Mouse (Mus musculus) brain, adult 2 months (tissue): ENCODE data around the gene Colq.

Source experiments
- DNase-seq: peaks from one replicate; pipeline ENCODE4 v3.0.0; 2011; ENCODE audit warnings: low read depth, low spot score

The Colq gene

DNA sequence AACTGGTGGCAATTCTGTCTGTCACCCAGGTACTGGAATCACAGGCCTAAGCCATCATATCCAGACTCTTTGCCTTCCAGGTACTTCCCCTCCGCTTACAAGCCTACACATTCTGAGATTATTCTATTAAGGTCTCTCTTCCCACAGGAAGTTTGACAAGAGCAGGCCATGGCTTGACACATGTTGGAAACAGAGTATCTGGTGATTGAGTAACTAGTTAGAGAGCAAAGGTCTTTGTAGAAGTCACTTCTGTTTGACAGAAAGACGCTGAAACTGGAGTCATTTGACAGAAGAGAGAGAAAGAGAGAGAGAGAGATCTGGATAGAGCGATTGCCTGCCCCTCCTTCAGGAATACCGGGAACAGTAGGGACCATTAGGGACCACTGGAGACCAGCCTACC is 60.3 kb downstream of the Colq start:
- DNase-seq = no peak

DNA sequence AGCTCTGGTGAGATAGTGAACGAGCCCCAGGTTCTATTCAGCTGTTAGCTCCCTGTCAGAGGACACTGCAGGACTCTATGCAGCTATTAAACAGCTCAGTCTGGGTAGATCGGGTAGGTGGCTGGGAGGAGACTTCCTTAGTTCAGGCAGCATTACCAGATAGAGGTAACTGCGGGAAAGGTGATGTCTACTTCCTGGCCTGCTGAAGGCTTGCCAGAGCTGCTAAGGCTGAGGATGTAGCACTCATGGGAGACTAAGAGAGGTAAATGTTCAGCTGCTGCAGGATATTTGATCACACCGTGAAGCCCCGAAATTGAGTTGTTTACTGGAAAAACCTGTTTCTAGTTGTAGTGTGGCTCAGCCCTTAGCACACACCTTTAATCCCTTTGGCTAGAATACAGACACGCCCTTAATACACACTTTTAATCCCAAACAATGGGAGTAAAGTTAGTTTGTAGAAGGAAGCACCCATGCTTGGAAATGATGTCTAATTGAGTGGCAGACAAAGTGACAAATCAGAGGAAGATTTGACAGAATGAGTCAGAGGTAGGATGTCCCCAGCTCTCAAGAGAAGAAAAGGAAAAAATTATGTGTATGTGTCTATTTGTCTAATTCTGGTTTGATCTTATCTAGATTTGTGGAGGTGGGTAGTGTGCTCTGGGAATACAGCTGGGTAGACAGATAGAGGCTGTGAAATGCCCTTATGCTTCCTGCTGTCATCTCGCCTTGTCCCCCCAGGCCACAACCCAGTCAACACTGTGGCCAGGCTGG is 65.9 kb downstream of the Colq start:
- no peak for DNase-seq

GRCm38 (mm10) chr14:31521318-31521717 is 69.8 kb downstream of the Colq start:
- no peak for DNase-seq

DNA sequence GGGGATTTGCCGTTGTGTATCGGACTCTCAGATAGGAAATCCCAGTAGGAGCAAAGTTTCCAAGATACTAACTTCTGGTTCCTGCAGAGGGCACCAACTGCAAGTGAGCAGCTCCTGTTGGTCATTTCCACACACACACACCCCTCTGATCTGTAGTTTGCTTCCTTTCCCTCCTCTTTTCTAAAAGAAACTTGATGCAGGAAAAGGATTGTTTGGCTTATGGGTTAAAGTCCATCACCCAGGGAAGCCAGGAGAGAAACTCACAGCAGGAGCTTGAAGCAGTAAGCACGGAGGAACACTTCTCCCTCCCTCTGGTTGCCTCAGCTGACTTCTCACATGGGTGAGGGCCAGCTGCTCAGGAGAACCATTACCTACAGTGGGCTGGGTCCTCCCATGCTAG is 72.0 kb downstream of the Colq start:
- DNase-seq = peak; percentile 39

GRCm38 (mm10) chr14:31515895-31516294 is 75.2 kb downstream of the Colq start:
- DNase-seq = no peak

DNA sequence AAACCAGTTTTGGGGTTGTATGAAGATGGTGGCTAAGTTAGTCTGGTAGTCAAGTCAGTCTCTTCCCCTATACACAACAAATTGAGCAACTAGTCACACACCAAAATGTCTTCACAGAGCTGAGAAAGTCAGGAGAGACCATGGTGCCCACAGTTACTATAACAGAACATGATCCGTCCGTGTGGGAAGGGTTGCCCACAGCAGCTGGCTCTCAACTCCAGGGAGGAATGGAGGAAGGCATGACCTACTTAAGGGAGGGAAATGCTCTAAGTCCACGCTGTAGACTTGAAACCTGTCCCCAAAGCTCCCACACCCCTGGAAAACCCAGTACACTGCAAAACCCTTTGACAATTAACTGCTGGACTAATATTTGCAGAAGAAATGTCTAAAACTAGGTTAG is 80.8 kb downstream of the Colq start:
- DNase-seq = peak; percentile 36

DNA sequence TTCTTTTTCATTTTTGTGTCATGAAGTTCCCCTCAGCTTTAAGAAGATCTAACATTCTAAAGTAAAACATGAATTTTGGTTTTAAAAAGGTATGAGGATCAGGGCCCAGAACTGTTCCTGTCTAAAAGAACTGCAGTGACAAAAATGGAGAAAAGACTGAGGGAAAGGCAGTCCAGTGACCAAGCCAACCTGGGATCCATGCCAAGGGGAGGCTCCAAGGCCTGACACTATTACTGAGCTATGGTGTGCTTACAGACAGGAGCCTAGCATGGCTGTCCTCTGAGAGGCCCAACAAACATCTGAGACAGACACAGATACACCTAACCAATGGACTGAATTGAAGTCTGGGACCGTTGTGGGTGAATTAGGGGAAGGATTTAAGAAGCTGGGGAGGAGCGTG is 81.2 kb downstream of the Colq start:
- peak; percentile 50 for DNase-seq

DNA sequence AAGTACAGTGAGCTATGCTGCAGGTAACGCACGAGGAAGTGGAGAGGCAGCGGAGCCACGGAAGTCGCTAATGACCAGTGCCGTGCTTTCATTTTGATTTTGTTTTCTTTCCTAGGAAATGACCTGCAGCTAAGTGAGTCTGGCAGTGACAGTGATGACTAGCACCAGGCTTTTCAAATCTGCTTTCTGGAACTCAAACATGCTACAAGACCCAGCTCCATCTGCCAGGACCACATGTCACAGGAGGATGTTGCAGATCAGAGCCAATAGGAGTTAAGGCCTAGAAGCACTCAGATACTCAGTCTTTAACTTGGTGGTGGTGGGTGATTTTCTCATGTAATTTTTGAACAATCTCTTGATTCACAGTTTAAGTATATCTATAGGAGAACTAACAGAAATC is 84.7 kb downstream of the Colq start:
- peak; percentile 91 for DNase-seq

- no peak for DNase-seq
Measured at GRCm38 (mm10) chr14:31503406-31503805, 87.7 kb downstream of the Colq start.

DNA sequence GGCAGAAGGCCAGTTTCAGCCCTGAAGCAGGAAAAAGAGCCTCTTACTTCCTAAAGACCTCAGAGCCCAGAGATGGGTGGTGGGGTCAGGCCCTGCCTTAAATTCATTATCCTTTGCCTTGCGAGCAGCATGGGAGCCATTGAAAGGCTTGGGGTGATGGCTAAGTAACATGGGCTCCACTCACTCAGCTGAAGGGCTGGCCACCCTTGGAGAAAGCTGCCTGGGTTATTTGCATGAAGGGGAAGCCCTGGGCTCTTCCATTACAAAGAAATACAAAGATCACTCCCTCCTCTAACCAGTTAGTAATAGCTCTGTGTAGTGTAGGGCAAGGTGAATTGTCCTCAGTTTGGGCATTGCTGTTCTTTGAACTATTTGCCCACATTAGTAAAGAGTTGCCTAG is 91.6 kb downstream of the Colq start:
- DNase-seq = no peak

DNA sequence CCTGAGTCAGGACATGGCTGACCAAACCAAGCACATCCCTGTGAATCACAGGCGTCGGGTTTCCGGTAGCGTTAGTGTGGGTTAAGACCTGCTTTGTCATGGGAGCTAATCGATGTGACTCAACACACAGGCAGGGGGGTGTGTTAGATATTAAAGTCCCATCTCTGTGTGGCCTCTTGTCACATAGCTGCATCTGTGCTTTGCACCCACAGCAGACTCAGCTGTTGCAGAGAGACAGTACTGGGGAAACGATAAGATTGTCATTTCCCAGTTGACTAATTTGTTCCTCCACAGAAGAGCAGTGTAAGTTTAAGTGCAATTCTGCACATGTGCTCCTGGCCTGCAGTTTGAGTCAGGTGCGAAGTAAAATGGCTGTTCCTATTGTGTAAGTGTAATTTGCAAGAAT is 94.9 kb downstream of the Colq start:
- peak; percentile 18 for DNase-seq

GRCm38 (mm10) chr14:31495538-31495937 is 95.6 kb downstream of the Colq start:
- no peak for DNase-seq

- peak; percentile 97 for DNase-seq
Measured at GRCm38 (mm10) chr14:31494975-31495455, 96.1 kb downstream of the Colq start, which contains the start of gene Mettl6. TSS of gene Mettl6 (minus strand) at chr14:31495040.

GRCm38 (mm10) chr14:31494349-31494974 is 96.7 kb downstream of the Colq start, which contains the start of gene Eaf1:
TSS of gene Eaf1 (plus strand) at chr14:31494399.
- peak; percentile 27 for DNase-seq

- DNase-seq = no peak
Measured at GRCm38 (mm10) chr14:31493901-31494300, 97.2 kb downstream of the Colq start.

GRCm38 (mm10) chr14:31488055-31488454 is 103.1 kb downstream of the Colq start:
- no peak for DNase-seq

DNA sequence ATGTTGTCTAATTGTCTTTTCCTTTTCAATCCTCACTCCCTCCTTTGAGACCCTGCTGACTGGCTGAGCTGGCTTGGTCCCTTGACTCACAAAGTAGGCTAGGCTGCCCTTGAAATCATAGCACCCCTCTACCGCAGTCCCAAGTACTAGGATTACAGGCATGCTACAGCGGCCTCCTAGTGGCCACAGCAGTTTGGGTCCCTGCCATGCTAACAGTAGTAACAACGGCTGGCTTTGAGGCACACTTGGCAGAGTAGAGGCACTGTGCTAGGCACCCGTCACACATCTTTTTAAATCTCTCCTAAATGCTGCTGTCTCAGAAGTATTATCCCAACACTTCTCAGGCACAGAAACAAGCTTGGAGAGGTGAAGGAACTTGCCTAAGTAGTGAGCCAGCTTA is 104.7 kb downstream of the Colq start:
- no peak for DNase-seq

DNA sequence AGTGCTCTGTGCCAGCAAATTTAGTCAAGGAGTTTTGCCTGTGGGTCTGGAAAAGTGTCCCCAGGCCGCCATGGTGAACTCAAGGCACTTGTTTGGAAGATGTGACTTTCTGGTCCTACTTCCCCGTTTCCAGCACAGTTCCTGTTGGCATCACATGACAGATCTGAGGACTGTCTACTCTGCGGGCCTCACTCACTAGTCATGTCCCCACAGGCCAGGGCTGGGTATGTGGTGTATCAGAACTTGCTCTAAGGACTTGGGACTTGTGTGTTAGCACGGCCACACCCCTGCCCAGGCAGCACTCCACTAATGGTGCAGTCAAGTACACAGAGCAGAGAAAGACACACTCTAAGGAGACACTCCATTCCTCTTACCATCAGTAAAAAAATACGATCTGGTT is 108.7 kb downstream of the Colq start:
- DNase-seq = no peak

GRCm38 (mm10) chr14:31473297-31473696 is 117.8 kb downstream of the Colq start:
- no peak for DNase-seq
